Mouse (Mus musculus) spleen, adult 2 months (tissue): ENCODE results near the gene Pdzrn3.

Experiments used
- CTCF ChIP-seq: fragments of 200-500 bp; IDR thresholded peaks from 2 replicates; pipeline ENCODE4 v1.5.1; 2011; ENCODE audit warnings: mild to moderate bottlenecking, inconsistent platforms; ENCODE audit not compliant: insufficient read depth, insufficient read length, insufficient replicate concordance; ENCODE audit errors: extremely low read depth
- POLR2A ChIP-seq: fragments of 200-500 bp; IDR thresholded peaks from 2 replicates; pipeline ENCODE4 v1.6.1; 2011; ENCODE audit warnings: low read depth, low read length, inconsistent platforms

DNA sequence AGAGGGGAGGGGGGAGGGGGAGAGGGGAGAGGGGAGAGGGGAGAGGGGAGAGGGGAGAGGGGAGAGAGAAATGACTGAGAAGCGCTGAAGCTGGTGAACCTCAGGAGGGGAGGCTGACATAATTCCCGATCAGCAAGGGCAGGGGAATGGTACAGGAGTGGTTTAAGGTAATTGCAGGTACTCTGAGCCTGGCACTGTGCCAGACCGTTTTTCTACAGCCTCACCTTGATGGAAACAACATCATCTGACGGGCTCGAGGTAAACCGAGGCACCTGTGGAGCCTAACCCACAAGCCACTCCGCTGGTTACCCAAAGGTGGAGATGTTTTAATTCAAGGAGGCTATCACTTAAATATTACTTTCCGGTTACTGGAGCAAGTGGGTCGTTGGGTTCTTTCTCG, 1.6 kb downstream of the Pdzrn3 start:
- no peak for TF ChIP-seq POLR2A
- TF ChIP-seq CTCF, result no peak
